Mouse (Mus musculus) heart, embryonic 14.5 days (tissue): ENCODE results near the gene Zfp691. TPM values are rescaled to one million over a fixed set of nuclear protein-coding genes. Genes with fewer than 3 reads are reported as not detected.
A peak's percentile ranks its signal among the peaks of the same experiment; 100 is the strongest.

Experiments
- ATAC-seq: fragments of 200-750 bp; cut with Nextera tagmentation; 2 replicates; pipeline ENCODE4 v1.8.0; 2017; ENCODE audit warnings: low read depth, moderate TSS enrichment; ENCODE audit not compliant: insufficient number of reproducible peaks, insufficient read depth, low FRiP score
- H3K27ac ChIP-seq, 2 experiments: fragments of 200-500 bp in 1 of 2; fragments of 300-500 bp in 1 of 2; sonication (generic) in 1 of 2; replicated peaks in 1 of 2; 2 replicates each; pipeline ENCODE4 v1.5.1; 2012 to 2014; ENCODE audit warnings: low read depth in 2 of 2, low read length in 2 of 2, control low read depth in 1 of 2, mild to moderate bottlenecking in 1 of 2, mixed read lengths in 1 of 2; ENCODE audit not compliant: control insufficient read depth in 1 of 2, insufficient read depth in 1 of 2
- H3K27me3 ChIP-seq: fragments of 300-500 bp; sonication (generic); 2 replicates; pipeline ENCODE4 v1.6.1; 2014; ENCODE audit warnings: mild to moderate bottlenecking, low read length, control low read depth; ENCODE audit not compliant: control insufficient read depth, insufficient read depth
- H3K36me3 ChIP-seq: fragments of 300-500 bp; sonication (generic); 2 replicates; pipeline ENCODE4 v1.6.1; 2014; ENCODE audit warnings: mild to moderate bottlenecking, control low read depth, low read length, mixed read lengths; ENCODE audit not compliant: control insufficient read depth, insufficient read depth
- H3K4me1 ChIP-seq, 2 experiments: fragments of 200-500 bp in 1 of 2; fragments of 300-500 bp in 1 of 2; sonication (generic) in 1 of 2; 2 replicates each; pipeline ENCODE4 v1.6.1; 2012 to 2014; ENCODE audit warnings: low read length in 2 of 2, control low read depth in 1 of 2, mixed read lengths in 1 of 2; ENCODE audit not compliant: control insufficient read depth in 2 of 2, insufficient read depth in 2 of 2
- H3K4me2 ChIP-seq: fragments of 300-500 bp; sonication (generic); 2 replicates; pipeline ENCODE4 v1.6.1; 2014; ENCODE audit warnings: mild to moderate bottlenecking, low read length
- H3K4me3 ChIP-seq, 2 experiments: fragments of 200-500 bp in 1 of 2; fragments of 300-500 bp in 1 of 2; sonication (generic) in 1 of 2; 2 replicates each; pipeline ENCODE4 v1.5.1; 2012 to 2014; ENCODE audit warnings: low read length in 2 of 2, mild to moderate bottlenecking in 2 of 2, control low read depth in 1 of 2, low read depth in 1 of 2, moderate library complexity in 1 of 2; ENCODE audit not compliant: control insufficient read depth in 1 of 2, insufficient read depth in 1 of 2
- H3K9ac ChIP-seq: fragments of 300-500 bp; sonication (generic); 2 replicates; pipeline ENCODE4 v1.6.1; 2014; ENCODE audit warnings: mild to moderate bottlenecking, low read length
- H3K9me3 ChIP-seq: fragments of 300-500 bp; sonication (generic); 2 replicates; pipeline ENCODE4 v1.6.1; 2016; ENCODE audit warnings: low read length, control low read depth; ENCODE audit not compliant: control insufficient read depth
- WGBS: fragments of 180-500 bp; shearing (Covaris S2); extraction: QIAGEN DNeasy Blood & Tissue Kit; methylation state at CpG from one replicate; pipeline ENCODE4 v1.1.7; 2014; 5-methylcytosine and 5-hydroxymethylcytosine counted together
- polyA plus RNA-seq: library from polyadenylated mRNA; unstranded; fragments of >200 nt; fragmentation: Nextera tagmentation; extraction: Ambion mirVana; gene quantifications from 2 replicates; pipeline ENCODE4 v1.2.1, GENCODE M21; 2014

Zfp691 gene
- polyA plus RNA-seq, 1 experiment from 2014 or later, result 12.0 TPM

- Histone ChIP-seq H3K36me3 (peaks cover 60% of the 10 kb centered on the region), H3K9me3 (no peaks in the 10 kb centered on the region), H3K9ac (0 out of 2 replicates have a peak overlapping the region, but pooled peaks have one; percentile 8)
These were observed 36.7 kb downstream of the Zfp691 start for GRCm38 (mm10) chr4:119137313-119137712.

GRCm38 (mm10) chr4:119133860-119134259, 40.1 kb downstream of the Zfp691 start:
- ATAC-seq, result no peak
- H3K4me2 ChIP-seq, result no peak overlapping the region
- H3K9me3 ChIP-seq, result no peaks in the 10 kb centered on the region
- H3K27me3 ChIP-seq, result no peaks in the 10 kb centered on the region
- peaks cover 95% of the 10 kb centered on the region for H3K36me3 ChIP-seq
- H3K27ac ChIP-seq, result no peak overlapping the region
- 84% methylated on average over 13 of the region's 13 CpGs for WGBS
- no peak overlapping the region for H3K9ac ChIP-seq
- no peak overlapping the region for H3K4me3 ChIP-seq
- H3K4me1 ChIP-seq, result peaks cover 2 to 20% of the 10 kb centered on the region in 2 experiments; a peak in 3 of 4 replicates

More at GRCm38 (mm10) chr4:119137313-119137712, 36.7 kb downstream of the Zfp691 start:
- ATAC-seq, result no peak
- no peak overlapping the region for H3K4me2 ChIP-seq
- H3K27ac ChIP-seq, result no peak overlapping the region
- H3K4me3 ChIP-seq, result no peak overlapping the region
- 45% methylated on average over 8 of the region's 8 CpGs for WGBS
- peaks cover 7 to 19% of the 10 kb centered on the region in 2 experiments for H3K4me1 ChIP-seq
- H3K27me3 ChIP-seq, result no peaks in the 10 kb centered on the region

- ATAC-seq, result no peak
- Histone ChIP-seq H3K27me3 (no peaks in the 10 kb centered on the region), H3K4me2 (no peak overlapping the region), H3K4me1 (peaks cover 6 to 22% of the 10 kb centered on the region in 2 experiments; a peak in 3 of 4 replicates), H3K4me3 (no peak overlapping the region), H3K27ac (no peak overlapping the region), H3K9me3 (no peaks in the 10 kb centered on the region), H3K9ac (no peak overlapping the region), H3K36me3 (peaks cover 94% of the 10 kb centered on the region)
- WGBS, result 84% methylated on average over 13 of the region's 13 CpGs
These were observed 40.7 kb downstream of the Zfp691 start for GRCm38 (mm10) chr4:119133306-119133705.

GRCm38 (mm10) chr4:119131189-119131910, 42.6 kb downstream of the Zfp691 start:
- H3K27me3 ChIP-seq, result no peaks in the 10 kb centered on the region
- H3K36me3 ChIP-seq, result peaks cover 88% of the 10 kb centered on the region
- H3K9me3 ChIP-seq, result no peaks in the 10 kb centered on the region
- H3K4me1 ChIP-seq, result peaks cover 20 to 33% of the 10 kb centered on the region in 2 experiments; a peak in 3 of 4 replicates
- no peak overlapping the region for H3K27ac ChIP-seq
- no peak for ATAC-seq
- H3K4me2 ChIP-seq, result no peak overlapping the region
- 83% methylated on average over 8 of the region's 8 CpGs for WGBS
- H3K4me3 ChIP-seq, result no peak overlapping the region
- H3K9ac ChIP-seq, result no peak overlapping the region

- peaks cover 86% of the 10 kb centered on the region for H3K36me3 ChIP-seq
- no peak overlapping the region for H3K27ac ChIP-seq
- H3K4me3 ChIP-seq, result no peak overlapping the region
- peaks cover 38 to 51% of the 10 kb centered on the region in 2 experiments for H3K4me1 ChIP-seq
- no peak for ATAC-seq
- whole genome bisulfite sequencing, result 74% methylated on average over 1 of the region's 1 CpGs
- peak overlapping the region; percentile 28; the same call in 1 of the 2 replicates for H3K9ac ChIP-seq
- H3K4me2 ChIP-seq, result no peak overlapping the region
- H3K9me3 ChIP-seq, result no peaks in the 10 kb centered on the region
- H3K27me3 ChIP-seq, result no peaks in the 10 kb centered on the region
These were observed 44.9 kb downstream of the Zfp691 start for GRCm38 (mm10) chr4:119129096-119129495.

- Histone ChIP-seq H3K9me3 (no peaks in the 10 kb centered on the region), H3K27me3 (no peaks in the 10 kb centered on the region), H3K36me3 (peaks cover 86% of the 10 kb centered on the region), H3K4me3 (no peak overlapping the region), H3K9ac (peak overlapping the region; percentile 10; the same call in 1 of the 2 replicates), H3K27ac (peak overlapping the region; percentile 25 to 29; a peak in 1 of 4 replicates), H3K4me1 (peaks cover 44 to 57% of the 10 kb centered on the region in 2 experiments), H3K4me2 (no peak overlapping the region)
- 35% methylated on average over 7 of the region's 7 CpGs for WGBS
- no peak for ATAC-seq
These were observed 45.4 kb downstream of the Zfp691 start for GRCm38 (mm10) chr4:119128547-119128946.

GRCm38 (mm10) chr4:119127229-119127628, 46.8 kb downstream of the Zfp691 start:
- Histone ChIP-seq H3K27ac (peak overlapping the region in 1 of 2 experiments; percentile 42; a peak in 2 of 4 replicates), H3K36me3 (peaks cover 86% of the 10 kb centered on the region), H3K9ac (peak overlapping the region; percentile 0; the same call in 1 of the 2 replicates), H3K9me3 (no peaks in the 10 kb centered on the region), H3K27me3 (no peaks in the 10 kb centered on the region), H3K4me2 (no peak overlapping the region), H3K4me3 (no peak overlapping the region), H3K4me1 (peaks cover 47 to 66% of the 10 kb centered on the region in 2 experiments)
- ATAC-seq, result no peak
- WGBS, result 47% methylated on average over 6 of the region's 6 CpGs
